Mouse (Mus musculus) forebrain, embryonic 11.5 days (tissue): ENCODE data around the gene Elobl. TPM values are rescaled to one million over a fixed set of nuclear protein-coding genes. Genes with fewer than 3 reads are reported as not detected.

ENCODE experiments used
- ATAC-seq: fragments of 200-750 bp; cut with Nextera tagmentation; replicated peaks from 2 replicates; pipeline ENCODE4 v1.8.0; 2017; ENCODE audit warnings: moderate TSS enrichment; ENCODE audit not compliant: low FRiP score
- DNase-seq: peaks from one replicate; pipeline ENCODE4 v3.0.0-alpha.2; 2017; ENCODE audit warnings: low spot score
- H3K27ac ChIP-seq: fragments of 300-500 bp; sonication (generic); 2 replicates; pipeline ENCODE4 v1.5.1; 2014; ENCODE audit warnings: low read depth, low read length
- H3K27me3 ChIP-seq: fragments of 300-500 bp; sonication (generic); 2 replicates; pipeline ENCODE4 v1.6.1; 2014; ENCODE audit warnings: mild to moderate bottlenecking, low read length, mixed read lengths; ENCODE audit not compliant: control insufficient read depth, insufficient read depth
- H3K36me3 ChIP-seq: fragments of 300-500 bp; sonication (generic); 2 replicates; pipeline ENCODE4 v1.6.1; 2014; ENCODE audit warnings: mild to moderate bottlenecking, low read length, moderate library complexity, mixed read lengths; ENCODE audit not compliant: control insufficient read depth, insufficient read depth
- H3K4me1 ChIP-seq: fragments of 300-500 bp; sonication (generic); replicated peaks from 2 replicates; pipeline ENCODE4 v1.6.1; 2014; ENCODE audit warnings: low read length, mixed read lengths; ENCODE audit not compliant: control insufficient read depth, insufficient read depth
- H3K4me2 ChIP-seq: fragments of 300-500 bp; sonication (generic); 2 replicates; pipeline ENCODE4 v1.6.1; 2014; ENCODE audit warnings: low read depth, mild to moderate bottlenecking, low read length, moderate library complexity, mixed read lengths; ENCODE audit not compliant: severe bottlenecking
- H3K4me3 ChIP-seq: fragments of 300-500 bp; sonication (generic); 2 replicates; pipeline ENCODE4 v1.5.1; 2014; ENCODE audit warnings: low read depth, low read length
- H3K9ac ChIP-seq: fragments of 300-500 bp; sonication (generic); 2 replicates; pipeline ENCODE4 v1.6.1; 2014; ENCODE audit warnings: low read length
- H3K9me3 ChIP-seq: fragments of 300-500 bp; sonication (generic); 2 replicates; pipeline ENCODE4 v1.6.1; 2016; ENCODE audit warnings: low read length, mixed read lengths; ENCODE audit not compliant: control insufficient read depth
- whole genome bisulfite sequencing: fragments of 180-500 bp; shearing (Covaris S2); extraction: QIAGEN DNeasy Blood & Tissue Kit; methylation state at CpG from one replicate; pipeline ENCODE4 v1.1.7; 2014; 5-methylcytosine and 5-hydroxymethylcytosine counted together
- polyA plus RNA-seq: library from polyadenylated mRNA; unstranded; fragments of >200 nt; fragmentation: Nextera tagmentation; extraction: Ambion mirVana; gene quantifications from 2 replicates; pipeline ENCODE4 v1.2.1, GENCODE M21; 2014

Gene Elobl
- polyA plus RNA-seq, 1 experiment from 2014 or later: not detected

GRCm38 (mm10) chr11:88996427-88996826 lies 29.7 kb upstream of the Elobl start:
- 79% methylated on average over 7 of the region's 7 CpGs for WGBS
- H3K27me3 ChIP-seq: peaks cover 22% of the 10 kb centered on the region
- no peak for DNase-seq
- no peaks in the 10 kb centered on the region for H3K36me3 ChIP-seq
- H3K4me2 ChIP-seq: no peak overlapping the region
- H3K4me1 ChIP-seq: no peaks in the 10 kb centered on the region; the same call in 1 of the 2 replicates
- H3K9me3 ChIP-seq: no peaks in the 10 kb centered on the region
- no peak overlapping the region for H3K27ac ChIP-seq
- H3K4me3 ChIP-seq: no peak overlapping the region
- no peak overlapping the region for H3K9ac ChIP-seq
- ATAC-seq: no peak

- peaks cover 22% of the 10 kb centered on the region for H3K27me3 ChIP-seq
- H3K4me1 ChIP-seq: no peaks in the 10 kb centered on the region; the same call in 1 of the 2 replicates
- no peaks in the 10 kb centered on the region for H3K9me3 ChIP-seq
- no peak overlapping the region for H3K4me3 ChIP-seq
- DNase-seq: no peak
- no peak for ATAC-seq
- no peak overlapping the region for H3K4me2 ChIP-seq
- no peaks in the 10 kb centered on the region for H3K36me3 ChIP-seq
- no peak overlapping the region for H3K27ac ChIP-seq
- H3K9ac ChIP-seq: no peak overlapping the region
- 98% methylated on average over 2 of the region's 2 CpGs for WGBS
Observed at GRCm38 (mm10) chr11:88995616-88996015, 28.9 kb upstream of the Elobl start.

GRCm38 (mm10) chr11:88994492-88994891 lies 27.8 kb upstream of the Elobl start:
- H3K36me3 ChIP-seq: no peaks in the 10 kb centered on the region
- H3K9me3 ChIP-seq: no peaks in the 10 kb centered on the region
- 87% methylated on average over 7 of the region's 7 CpGs for WGBS
- H3K9ac ChIP-seq: no peak overlapping the region
- H3K4me1 ChIP-seq: no peaks in the 10 kb centered on the region; the same call in 1 of the 2 replicates
- H3K27ac ChIP-seq: no peak overlapping the region
- DNase-seq: no peak
- H3K4me3 ChIP-seq: no peak overlapping the region
- H3K4me2 ChIP-seq: no peak overlapping the region
- H3K27me3 ChIP-seq: peaks cover 11% of the 10 kb centered on the region
- no peak for ATAC-seq

- H3K27ac ChIP-seq: no peak overlapping the region
Observed at GRCm38 (mm10) chr11:88993625-88994024, 26.9 kb upstream of the Elobl start.

GRCm38 (mm10) chr11:88993186-88993585 lies 26.5 kb upstream of the Elobl start:
- no peak for ATAC-seq
- WGBS: 51% methylated on average over 7 of the region's 7 CpGs
- H3K4me3 ChIP-seq: no peak overlapping the region
- H3K9ac ChIP-seq: no peak overlapping the region
- H3K4me2 ChIP-seq: no peak overlapping the region
- no peaks in the 10 kb centered on the region for H3K9me3 ChIP-seq
- H3K36me3 ChIP-seq: no peaks in the 10 kb centered on the region; the same call in 1 of the 2 replicates
- H3K4me1 ChIP-seq: no peaks in the 10 kb centered on the region
- no peak overlapping the region for H3K27ac ChIP-seq
- no peaks in the 10 kb centered on the region for H3K27me3 ChIP-seq
- DNase-seq: no peak

More at GRCm38 (mm10) chr11:88993625-88994024, 26.9 kb upstream of the Elobl start:
- Histone ChIP-seq H3K4me1 (no peaks in the 10 kb centered on the region; the same call in 1 of the 2 replicates), H3K9ac (no peak overlapping the region), H3K27me3 (peaks cover 2% of the 10 kb centered on the region; the same call in 1 of the 2 replicates), H3K9me3 (no peaks in the 10 kb centered on the region), H3K4me2 (no peak overlapping the region), H3K4me3 (no peak overlapping the region), H3K36me3 (no peaks in the 10 kb centered on the region)
- WGBS: 15% methylated on average over 5 of the region's 5 CpGs
- ATAC-seq (no peak), DNase-seq (no peak)

GRCm38 (mm10) chr11:88989530-88989929 lies 22.8 kb upstream of the Elobl start:
- H3K27me3 ChIP-seq: no peaks in the 10 kb centered on the region
- 79% methylated on average over 5 of the region's 5 CpGs for WGBS
- H3K9ac ChIP-seq: no peak overlapping the region
- no peak for DNase-seq
- no peak overlapping the region for H3K4me2 ChIP-seq
- H3K4me3 ChIP-seq: no peak overlapping the region
- no peaks in the 10 kb centered on the region for H3K9me3 ChIP-seq
- no peak overlapping the region for H3K27ac ChIP-seq
- H3K4me1 ChIP-seq: no peaks in the 10 kb centered on the region
- ATAC-seq: no peak
- peaks cover 3% of the 10 kb centered on the region; the same call in 1 of the 2 replicates for H3K36me3 ChIP-seq

- WGBS: 76% methylated on average over 5 of the region's 5 CpGs
- no peak for ATAC-seq
Observed at GRCm38 (mm10) chr11:88988956-88989355, 22.2 kb upstream of the Elobl start.

GRCm38 (mm10) chr11:88986616-88987015 lies 19.9 kb upstream of the Elobl start:
- WGBS: 90% methylated on average over 10 of the region's 10 CpGs
- Histone ChIP-seq H3K27ac (no peak overlapping the region), H3K4me3 (no peak overlapping the region), H3K9me3 (no peaks in the 10 kb centered on the region), H3K36me3 (peaks cover 7% of the 10 kb centered on the region; the same call in 1 of the 2 replicates), H3K4me1 (no peaks in the 10 kb centered on the region), H3K4me2 (no peak overlapping the region), H3K9ac (no peak overlapping the region), H3K27me3 (no peaks in the 10 kb centered on the region)
- DNase-seq: no peak
- no peak for ATAC-seq

More at GRCm38 (mm10) chr11:88988956-88989355, 22.2 kb upstream of the Elobl start:
- no peak overlapping the region for H3K27ac ChIP-seq
- H3K27me3 ChIP-seq: no peaks in the 10 kb centered on the region
- peaks cover 3% of the 10 kb centered on the region; the same call in 1 of the 2 replicates for H3K36me3 ChIP-seq
- DNase-seq: no peak
- no peaks in the 10 kb centered on the region for H3K4me1 ChIP-seq
- no peak overlapping the region for H3K4me2 ChIP-seq
- H3K9ac ChIP-seq: no peak overlapping the region
- no peaks in the 10 kb centered on the region for H3K9me3 ChIP-seq
- H3K4me3 ChIP-seq: no peak overlapping the region

GRCm38 (mm10) chr11:88981337-88981736 lies 14.6 kb upstream of the Elobl start:
- Histone ChIP-seq H3K36me3 (peaks cover 7% of the 10 kb centered on the region; the same call in 1 of the 2 replicates), H3K4me2 (no peak overlapping the region), H3K9ac (no peak overlapping the region), H3K4me3 (no peak overlapping the region), H3K9me3 (no peaks in the 10 kb centered on the region), H3K27me3 (no peaks in the 10 kb centered on the region), H3K27ac (no peak overlapping the region), H3K4me1 (no peaks in the 10 kb centered on the region)
- ATAC-seq: no peak
- DNase-seq: no peak
- 92% methylated on average over 8 of the region's 8 CpGs for WGBS
